Mouse (Mus musculus): ENCODE measurements around the gene Tada1.
A peak's percentile ranks its signal among the peaks of the same experiment; 100 is the strongest.

Tada1 gene

DNA sequence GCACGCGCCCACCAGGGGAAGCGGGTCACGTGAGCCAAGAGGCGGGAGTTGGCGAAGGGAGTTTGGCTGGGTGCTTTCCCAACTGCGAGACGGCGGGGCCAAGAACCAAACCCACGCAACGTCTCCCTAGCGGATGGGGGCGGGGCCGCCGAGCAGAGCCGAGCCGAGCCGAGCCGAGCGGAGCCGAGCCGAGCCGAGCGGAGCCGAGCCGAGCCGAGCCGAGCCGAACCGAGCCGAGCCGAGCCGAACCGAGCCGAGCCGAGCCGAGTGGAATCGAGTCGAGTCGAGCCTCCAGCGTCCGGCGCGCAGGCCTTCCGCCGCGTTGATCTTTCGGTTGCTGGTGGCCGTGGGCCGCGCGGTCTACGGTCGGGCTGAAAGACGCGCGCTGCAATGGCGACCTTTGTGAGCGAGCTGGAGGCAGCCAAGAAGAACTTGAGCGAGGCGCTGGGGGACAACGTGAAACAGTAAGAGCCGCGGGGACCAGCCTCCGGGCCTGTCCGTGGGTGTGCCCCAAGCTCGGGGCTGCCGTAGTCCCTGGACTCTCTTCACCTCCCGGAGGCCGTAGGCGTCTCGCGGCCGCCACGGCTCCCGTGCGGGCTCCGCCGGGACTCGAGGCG lies at the start of gene Tada1:
Tada1 (plus strand) TSS at position 85 of the 617 bp plus-strand sequence.
- peak; percentile 94 for DNase-seq

DNA sequence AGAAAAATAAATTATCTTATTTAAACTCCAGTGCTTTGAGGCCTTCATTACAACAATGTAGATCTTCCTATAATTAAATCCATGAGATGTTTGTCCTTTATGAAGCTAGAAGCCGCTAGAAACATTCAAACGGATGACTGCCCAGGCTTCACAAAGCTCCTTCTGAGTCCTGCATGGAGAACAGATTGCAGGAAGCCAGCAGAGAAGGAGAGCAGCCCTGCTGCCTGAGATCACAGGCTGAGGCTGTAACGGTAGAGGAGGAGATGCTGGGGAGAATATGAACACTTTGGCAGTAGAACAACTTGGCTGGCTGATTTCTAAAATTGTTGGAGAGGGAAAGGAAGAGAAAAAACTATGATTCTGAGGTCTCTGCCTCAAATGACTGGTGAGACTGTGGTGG lies 48.1 kb upstream of the Tada1 start:
- DNase-seq = no peak

DNA sequence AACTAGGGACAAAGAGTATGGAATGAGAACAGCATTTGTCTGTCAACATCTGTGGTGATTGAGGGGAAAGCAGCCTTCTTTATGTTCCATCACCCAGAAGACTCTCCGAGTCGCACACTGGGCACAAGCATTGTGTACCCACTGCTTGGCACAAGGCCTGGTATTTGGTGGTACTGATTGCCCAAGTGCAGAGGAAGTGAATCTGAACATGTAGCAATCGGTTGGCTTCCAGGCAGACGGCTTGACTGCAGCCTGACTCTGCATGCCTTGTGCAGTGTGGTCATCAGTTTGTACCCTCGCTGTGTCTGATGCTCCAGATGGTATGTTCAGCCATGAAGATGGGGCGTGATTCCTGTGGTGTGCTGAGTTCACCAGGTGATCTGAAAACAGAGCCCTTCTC lies 39.8 kb upstream of the Tada1 start:
- no peak for DNase-seq

DNA sequence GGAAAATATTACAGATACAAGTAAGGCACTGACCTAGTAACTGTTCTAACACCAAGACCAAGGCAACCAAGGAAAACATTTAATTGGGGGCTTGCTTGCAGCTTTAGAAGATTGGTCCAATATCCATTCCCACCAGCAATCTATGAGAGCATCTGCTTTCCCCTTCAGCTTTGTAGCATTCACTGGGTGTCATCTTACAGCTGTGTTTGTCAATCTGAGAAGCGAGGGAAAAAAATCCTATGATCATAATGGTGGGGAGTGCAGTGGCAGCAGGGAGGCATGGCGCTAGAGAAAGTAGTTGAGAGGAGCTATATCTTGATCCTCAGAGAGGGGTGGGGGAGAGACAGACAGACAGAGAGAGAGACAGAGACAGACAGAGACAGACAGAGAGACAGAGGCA lies 36.8 kb upstream of the Tada1 start:
- DNase-seq = no peak

DNA sequence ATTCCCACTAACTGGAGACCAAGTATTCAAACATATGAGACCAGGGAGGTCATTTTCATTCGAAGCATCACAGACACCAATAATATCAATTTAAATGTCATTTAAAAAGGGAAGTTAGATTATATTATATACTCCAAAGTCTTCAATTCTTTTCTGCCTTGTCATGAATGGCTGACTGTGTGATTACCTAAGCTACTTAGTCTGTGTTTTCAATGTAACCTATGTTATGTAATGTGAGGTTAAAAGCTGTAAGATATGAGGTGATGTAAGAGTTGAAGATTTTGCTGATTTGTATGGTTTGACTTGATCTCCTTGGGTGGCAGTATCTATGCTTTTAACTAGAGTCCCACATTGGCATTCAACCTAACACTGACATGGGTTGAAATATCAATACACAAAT lies 36.4 kb upstream of the Tada1 start:
- no peak for DNase-seq

DNA sequence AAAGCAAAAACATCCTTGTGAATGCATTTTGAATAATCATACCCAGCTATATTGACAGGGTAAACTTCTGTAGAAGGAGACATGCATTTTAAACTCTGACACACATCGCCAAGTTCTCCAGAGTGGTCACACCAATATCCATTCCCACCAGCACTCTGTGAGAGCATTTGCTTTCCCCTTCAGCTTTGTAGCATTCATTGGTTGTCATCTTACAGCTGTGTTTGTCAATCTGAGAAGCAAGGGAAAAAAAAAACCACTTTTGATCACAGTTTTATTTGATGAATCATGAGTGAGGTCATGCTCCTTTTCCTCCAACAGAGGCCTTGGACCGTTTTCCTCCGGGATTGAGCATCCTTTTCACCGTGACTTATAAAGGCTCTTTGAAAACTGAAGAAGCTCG lies 35.3 kb upstream of the Tada1 start:
- DNase-seq = no peak

DNA sequence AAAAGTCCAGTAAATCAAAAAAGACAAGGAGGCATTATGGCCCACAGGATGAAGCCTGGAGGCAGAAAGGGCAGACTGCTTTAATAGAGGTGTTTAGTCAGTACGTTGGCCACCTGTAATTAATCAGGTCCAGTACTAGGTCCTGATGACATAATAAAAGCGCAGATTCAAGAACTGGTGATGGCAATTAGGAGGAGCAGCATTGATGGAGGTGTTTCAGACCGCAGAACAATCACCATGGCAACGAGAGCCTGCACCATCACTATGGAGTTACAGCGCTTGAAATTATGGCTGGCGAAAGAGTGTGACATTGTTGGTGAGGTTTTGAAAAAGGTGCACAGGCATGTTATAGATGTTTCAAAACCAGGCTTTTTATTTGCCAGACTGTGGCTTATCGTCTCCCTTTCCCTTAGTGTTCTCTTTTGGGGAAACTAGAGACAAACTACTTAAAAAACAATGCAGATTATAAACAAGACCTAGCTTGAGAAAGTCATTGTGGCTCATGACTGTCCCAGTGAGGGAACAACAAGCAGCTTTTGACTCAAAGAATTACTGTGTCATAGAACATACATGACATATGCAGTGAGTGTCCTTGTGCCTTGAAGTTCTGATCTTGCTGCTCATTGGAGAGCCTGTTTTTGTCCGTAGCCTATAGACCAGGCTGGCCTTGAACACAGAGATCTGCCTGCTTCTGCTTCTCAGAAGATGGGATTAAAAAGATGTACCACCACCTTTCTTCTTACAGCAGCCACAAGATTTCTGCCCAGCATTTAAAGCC lies 34.4 kb upstream of the Tada1 start:
- no peak for DNase-seq

DNA sequence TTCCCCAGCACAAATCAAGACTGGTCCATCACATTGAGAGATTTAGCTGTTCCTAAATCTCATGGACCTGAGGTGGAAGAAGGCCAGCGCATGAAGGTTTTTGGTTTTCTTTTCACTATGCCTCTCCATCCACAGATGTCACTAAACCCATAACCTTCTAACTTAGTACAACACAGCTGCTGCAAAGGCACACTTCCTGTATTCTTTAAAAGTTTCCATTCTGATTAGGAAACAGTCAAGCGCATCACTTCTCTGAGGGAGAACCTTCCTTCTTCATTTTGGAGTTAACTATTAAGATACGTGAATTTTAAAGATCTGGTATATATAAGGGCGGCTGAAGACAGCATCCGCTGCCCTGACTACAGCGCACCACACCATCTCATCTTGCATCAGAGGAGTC lies 33.3 kb upstream of the Tada1 start:
- no peak for DNase-seq

DNA sequence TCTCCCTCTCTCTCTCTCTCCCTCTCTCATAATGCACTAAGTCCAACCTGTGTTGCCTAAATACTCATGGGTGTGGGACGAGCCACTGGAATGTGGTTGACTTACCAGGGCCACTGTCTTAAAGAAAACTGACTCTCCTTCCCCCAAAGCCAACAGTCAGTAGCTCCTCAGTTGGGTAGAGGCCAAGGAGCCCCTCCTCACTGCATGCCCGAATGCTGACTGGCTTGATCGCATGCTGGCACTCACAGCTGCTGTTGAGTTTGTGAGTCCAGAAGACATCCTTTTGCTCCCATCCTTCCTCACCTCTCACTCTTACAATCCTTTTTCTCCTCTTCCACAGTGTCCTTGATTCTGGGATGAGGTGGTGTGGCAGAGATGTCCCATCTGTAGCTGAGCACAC lies 32.0 kb upstream of the Tada1 start:
- DNase-seq = no peak

DNA sequence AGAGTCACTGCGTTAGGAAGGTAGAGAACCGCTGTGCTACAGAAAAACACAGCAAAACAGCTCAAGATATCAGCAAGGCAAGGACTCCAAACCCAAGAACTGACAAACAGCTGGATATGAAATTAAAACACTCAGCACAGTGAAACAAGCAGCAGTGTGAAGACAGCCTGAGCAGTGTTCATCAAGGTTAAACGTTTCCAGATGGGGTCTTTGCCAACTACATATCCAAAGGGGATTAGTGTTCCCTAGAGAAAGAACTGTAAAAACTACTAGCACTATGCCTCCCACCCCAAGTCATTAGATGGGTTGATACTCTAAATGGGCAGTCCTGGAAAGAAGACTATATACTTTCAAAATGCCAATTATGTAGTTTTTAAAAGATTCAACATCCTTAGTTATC lies 29.6 kb upstream of the Tada1 start:
- DNase-seq = no peak

DNA sequence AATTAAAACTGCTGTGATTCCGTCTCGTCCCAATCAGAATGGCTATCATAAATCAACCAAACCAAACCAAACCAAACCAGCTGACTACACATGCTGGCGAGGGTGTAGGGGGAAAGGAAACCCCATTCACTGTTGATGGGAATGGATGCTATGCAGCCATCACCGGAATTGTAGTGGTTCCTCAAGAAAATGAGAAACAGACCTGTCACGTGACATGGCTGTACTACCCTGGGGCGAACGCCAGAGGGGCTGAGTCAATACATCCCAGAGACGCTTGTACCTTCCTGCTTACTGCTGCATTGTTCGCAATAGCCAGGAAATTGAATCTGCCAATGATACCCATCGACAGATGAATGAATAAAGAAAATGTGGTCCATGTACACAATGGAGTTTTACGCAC lies 29.1 kb upstream of the Tada1 start:
- no peak for DNase-seq

DNA sequence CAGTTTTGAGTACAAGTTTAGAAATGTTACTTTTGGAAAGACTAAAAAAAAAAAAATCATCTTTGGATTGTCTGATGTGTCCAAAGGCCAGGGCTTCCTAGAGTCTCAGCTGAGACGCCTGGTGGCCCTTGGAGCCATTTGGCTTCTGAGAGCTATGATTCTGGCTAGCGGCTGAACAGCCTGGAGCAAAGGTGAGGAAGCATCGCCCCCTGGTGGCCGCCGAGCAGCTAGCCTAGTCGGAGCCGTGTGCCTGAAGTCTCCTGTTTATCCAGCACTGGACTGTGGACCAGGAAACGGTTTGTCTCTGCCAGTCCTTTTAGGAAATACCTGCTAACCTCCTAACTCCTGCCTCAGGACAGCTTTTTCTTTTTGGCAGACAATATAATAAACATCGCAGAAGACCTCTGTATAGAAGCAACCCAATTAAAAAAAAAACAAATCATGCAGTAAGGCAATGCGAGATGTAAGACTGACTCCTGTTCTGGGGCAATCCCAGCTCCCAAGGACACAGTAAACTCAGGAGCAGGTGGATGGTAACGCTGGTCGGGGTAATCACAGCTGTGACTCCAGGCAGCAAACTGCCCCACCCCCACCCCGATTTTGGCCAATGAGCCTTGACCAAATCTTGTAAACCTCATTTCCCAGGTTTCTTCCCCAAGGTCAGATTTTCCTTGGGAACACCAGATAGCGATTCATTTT lies 18.6 kb upstream of the Tada1 start:
- DNase-seq = peak; percentile 87

DNA sequence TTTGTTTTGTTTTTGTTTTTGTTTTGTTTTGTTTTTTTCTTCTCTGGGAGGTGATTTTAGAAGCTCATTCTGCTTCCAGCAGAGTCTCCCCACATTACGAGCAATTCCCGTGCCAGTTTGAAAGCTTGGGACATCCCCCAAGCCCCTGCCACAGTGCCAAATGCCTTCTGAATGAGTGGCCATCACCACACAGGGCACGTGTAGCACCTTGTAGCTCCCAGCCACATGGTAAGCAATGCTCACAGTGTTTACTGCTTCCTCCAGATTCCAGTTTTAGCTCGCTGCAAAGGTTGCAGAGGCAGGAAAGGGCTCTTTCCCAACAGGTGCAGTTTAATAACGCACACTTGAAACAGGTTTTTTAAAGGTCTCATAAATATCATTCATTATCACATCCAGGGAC lies 18.0 kb upstream of the Tada1 start:
- DNase-seq = no peak

DNA sequence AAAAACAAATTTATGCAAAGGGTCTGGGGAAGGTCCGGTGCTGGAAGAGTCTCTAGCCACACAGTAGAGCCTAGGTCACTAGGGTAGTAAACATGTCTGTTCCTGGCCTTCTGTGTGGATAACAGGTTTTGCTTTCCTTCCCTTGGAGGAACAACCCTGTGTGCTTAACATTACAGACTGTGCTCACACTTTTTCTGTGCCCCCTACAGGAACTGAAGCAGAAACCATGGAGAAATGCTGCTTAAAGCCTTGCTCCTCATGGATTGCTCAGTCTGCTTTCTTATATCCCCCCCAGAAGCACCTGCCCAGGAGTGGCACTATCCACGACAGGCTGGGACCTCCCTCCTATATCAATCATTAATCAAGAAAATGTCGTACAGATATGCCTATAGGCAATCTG lies 17.1 kb upstream of the Tada1 start:
- no peak for DNase-seq

DNA sequence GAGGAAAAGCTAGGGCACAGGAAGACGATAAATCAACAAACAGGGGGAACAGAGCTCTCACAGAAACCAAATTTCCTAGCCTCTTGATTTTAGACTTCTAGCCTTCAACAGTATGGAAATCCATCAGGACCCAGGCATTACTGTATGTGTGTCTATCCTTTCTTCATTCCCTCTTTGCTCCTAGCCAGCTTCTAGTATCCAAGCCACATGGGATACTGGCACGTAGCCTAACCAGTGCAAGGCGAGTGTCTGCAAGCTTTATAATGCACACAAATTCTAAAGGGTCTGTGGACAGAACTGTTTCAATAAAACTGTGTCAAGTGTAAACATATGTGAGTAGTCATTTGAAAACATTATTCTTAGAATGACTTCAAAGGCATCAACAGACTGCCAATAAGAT lies 16.2 kb upstream of the Tada1 start:
- DNase-seq = no peak

DNA sequence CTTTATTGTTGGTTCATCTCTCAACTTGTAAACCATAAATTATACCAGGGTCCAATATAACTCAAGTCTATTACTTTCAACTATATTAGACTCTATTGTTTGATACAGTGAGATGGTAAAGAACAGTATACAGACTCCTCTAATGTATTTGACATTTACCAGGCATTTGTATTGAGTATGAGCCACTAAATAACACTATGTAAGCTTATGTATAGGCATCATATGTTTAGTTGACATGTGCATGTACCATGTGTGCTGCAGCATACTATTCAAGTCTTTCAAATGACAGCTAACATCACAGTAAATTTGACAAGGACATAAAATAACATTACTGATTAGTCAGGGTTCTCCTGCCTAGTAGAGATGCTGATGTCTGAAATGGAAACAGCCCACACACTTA lies 15.8 kb upstream of the Tada1 start:
- no peak for DNase-seq

DNA sequence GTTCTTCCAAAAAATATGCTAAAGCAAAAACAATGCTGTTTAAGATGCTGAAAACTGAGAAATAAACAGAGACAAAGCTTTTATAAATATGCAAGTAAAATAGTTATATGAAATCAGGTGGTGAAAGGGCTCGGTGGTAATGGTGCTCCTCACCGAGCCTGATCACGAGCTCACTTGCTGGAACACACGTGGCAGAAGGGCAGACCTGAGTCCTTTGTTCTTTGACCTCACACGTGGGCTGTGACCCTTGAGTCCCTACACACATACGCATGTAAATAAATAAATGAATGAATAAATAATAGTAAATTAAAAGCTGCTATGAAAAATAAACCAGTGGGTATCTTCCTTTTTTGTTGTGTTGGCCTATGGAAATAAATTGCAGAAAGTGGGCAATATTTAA lies 1.7 kb upstream of the Tada1 start:
- no peak for DNase-seq

DNA sequence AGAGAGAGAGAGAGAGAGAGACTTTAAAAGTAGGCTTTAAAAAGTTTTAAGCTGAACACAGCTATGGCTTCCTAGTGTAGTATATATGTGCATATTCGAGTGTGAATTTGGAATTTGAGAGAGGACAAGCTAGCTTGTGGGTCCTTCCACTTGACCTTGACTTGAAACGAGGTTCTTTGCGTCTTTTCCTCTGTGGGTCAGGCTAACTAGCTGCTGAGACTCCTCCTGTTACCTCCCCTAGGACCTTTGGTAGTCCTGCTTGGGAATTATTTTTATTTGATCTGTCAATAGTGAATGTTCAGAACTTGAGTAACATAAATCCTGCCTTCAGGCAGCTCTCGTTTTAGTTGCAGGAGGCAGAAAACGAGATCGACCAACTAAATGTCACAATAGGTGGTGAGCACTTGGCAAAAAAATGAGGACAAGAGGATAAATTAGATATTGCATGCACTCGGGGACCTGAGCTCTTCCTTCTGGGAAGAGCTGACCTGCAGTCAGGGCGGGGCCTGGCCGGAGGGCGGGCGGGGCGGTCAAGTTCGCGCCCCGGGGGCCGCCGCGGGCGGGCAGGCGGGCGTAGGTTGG lies 375 bp upstream of the Tada1 start:
- no peak for DNase-seq

DNA sequence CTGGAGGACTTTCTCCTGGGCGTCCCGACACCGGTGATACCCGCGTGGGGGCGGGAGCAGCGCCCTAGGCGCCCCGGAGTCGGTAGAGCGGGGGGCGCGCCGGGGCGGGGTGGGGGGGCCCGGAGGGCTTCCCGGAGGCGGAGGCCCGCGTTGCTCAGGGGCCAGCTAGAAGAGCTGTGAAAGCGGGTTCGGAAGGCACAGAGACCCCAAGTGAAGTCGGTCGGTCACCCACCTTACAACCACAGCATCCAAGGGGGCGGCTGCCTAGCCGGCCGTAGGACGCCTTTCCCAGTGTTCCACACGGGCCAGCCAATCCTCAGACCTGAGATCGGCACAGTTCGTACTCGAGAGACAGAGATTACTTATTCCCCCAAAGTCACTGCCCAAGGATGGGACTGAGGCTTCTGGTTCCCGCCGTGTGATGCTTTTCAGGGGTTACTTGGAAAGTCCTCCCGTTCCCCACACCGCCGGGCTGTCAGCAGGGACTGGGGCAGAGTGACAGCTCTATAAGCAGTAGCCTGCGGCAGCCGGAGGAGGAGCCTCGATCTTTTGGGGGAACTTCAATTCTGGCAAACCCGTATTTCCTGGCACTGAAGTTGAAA lies 834 bp downstream of the Tada1 start:
- DNase-seq = peak; percentile 54

DNA sequence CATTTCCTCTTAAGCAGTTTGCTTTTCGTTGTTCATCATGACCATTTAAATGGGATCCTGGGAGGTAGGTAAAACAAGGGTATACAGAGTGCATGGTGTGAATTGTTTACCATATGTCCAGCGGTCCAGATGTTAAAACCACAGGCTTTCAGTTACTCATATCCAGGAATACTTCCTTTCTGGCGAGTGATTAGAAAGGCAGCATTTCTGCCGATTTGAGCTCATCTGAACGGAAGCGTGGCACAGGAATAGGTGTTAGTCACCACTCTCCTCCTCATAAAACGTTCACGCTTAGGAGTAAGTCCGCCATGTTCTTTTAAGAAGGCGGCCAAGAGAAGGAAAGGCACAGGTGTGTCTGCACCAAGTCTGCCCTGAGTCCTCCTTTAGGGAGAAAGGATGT lies 2.4 kb downstream of the Tada1 start:
- no peak for DNase-seq

DNA sequence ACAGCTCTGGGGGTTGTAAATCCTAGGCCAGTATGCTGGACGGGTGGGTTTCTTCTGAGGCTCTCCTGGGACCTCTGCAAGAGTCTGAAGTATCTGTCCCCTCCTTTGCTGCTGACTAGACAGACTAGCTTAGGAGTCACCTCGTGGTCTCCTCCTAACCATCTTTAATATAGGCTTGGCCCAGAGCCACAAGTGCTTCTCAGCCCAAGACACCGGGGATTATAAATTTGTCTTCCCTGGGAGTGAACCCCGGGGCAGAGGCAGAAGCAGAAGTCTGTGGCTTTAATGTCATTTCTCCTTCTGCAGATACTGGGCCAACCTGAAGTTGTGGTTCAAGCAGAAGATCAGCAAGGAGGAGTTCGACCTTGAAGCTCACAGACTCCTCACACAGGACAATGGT lies 2.9 kb downstream of the Tada1 start:
- DNase-seq = no peak

DNA sequence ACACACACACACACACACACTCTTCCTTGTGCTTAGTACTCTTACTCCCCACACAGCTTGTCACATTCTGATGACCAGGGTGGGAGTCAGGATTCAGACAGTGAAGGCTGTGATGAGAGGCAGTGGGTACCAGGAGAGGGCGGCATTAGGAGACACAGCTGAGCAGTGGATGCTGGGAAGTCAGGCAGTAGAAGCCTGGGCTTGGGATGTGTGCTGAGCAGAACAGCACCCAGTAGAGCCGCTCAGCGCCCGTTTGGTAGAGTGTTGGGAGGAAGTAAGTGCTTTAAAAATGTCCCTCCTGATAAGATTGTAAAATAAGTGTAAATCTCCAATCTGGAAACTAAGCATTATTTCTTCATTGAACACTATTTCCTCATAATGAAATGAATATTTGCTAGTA lies 3.7 kb downstream of the Tada1 start:
- no peak for DNase-seq

DNA sequence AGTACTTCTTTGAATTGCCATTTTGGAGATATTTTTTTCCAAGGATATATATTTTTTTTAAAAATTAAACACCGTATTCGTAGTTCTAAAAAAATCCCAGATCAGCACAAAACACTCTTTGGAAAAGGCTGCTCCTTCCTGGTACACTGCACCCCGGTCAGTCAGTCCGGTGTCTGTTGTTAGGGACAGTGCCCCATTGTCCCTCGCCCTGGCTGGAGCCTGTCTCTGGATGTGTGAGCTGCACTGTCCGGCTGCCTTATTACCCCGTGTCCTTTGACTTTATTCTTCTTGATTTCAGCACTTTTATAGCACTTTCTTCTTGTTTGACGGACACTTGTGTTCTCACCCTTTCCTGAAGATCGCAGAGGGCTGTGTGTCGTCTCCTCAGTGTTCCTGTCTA lies 5.7 kb downstream of the Tada1 start:
- no peak for DNase-seq

DNA sequence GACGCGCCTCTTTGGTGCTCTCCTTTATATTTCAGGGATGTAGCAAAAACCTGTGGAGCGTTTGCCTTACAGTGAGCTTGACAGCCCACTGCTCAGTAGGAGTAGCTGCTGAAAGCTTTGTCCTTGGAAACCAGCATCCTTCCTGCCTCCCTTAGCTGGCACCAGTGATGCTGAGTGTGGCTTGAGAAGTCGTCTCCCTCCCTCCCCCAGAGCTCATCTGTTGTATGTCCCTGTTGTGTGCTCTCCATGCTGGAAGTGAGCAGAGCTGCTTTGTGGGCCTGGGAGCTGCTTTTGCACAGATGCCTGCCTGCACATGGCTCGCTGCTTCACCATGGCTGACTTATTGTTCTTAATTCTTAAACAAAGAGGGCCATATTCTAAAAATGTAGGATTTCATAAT lies 6.5 kb downstream of the Tada1 start:
- DNase-seq = no peak

Measured in cerebellum, adult 11 months (tissue).